Mouse (Mus musculus) heart, adult 2 months (tissue): ENCODE measurements at regions not wholly inside any gene's neighbourhood (a gene's known extent, or its start where the extent isn't known, plus 50 kb on each side); places are given as distances from the start of the nearest gene placed in this dataset.

Experiments
- CTCF ChIP-seq: fragments of 200-600 bp; IDR thresholded peaks from 2 replicates; pipeline ENCODE4 v1.8.1; 2022; ENCODE audit warnings: antibody characterized with exemption, mild to moderate bottlenecking, moderate library complexity
- POLR2A ChIP-seq: fragments of 200-500 bp; IDR thresholded peaks from 2 replicates; pipeline ENCODE4 v1.6.1; 2011; ENCODE audit warnings: mild to moderate bottlenecking, low read depth, low read length, control low read depth; ENCODE audit not compliant: insufficient read depth

- TF ChIP-seq CTCF = no peak
- TF ChIP-seq POLR2A = no peak
Observed at GRCm38 (mm10) chr4:55206226-55206625, 143.6 kb upstream of the Rad23b start.
